Mouse (Mus musculus) testis, adult 2 months (tissue): ENCODE results near the gene Nepn. TPM values are rescaled to one million over a fixed set of nuclear protein-coding genes. Genes with fewer than 3 reads are reported as not detected.

Experiments
- H3K27ac ChIP-seq: fragments of 200-500 bp; 2 replicates; pipeline ENCODE4 v1.5.1; 2012; ENCODE audit warnings: low read depth, low read length; ENCODE audit not compliant: control insufficient read depth, insufficient read depth
- H3K27me3 ChIP-seq: fragments of 200-500 bp; 2 replicates; pipeline ENCODE4 v1.6.1; 2012; ENCODE audit warnings: mild to moderate bottlenecking, low read length, moderate library complexity; ENCODE audit not compliant: control insufficient read depth, insufficient read depth
- H3K36me3 ChIP-seq: fragments of 200-500 bp; 2 replicates; pipeline ENCODE4 v1.6.1; 2012; ENCODE audit warnings: mild to moderate bottlenecking, low read length; ENCODE audit not compliant: control insufficient read depth, insufficient read depth
- H3K4me1 ChIP-seq: fragments of 200-500 bp; 2 replicates; pipeline ENCODE4 v1.6.1; 2012; ENCODE audit warnings: low read length; ENCODE audit not compliant: control insufficient read depth, insufficient read depth
- H3K4me3 ChIP-seq: fragments of 200-500 bp; 2 replicates; pipeline ENCODE4 v1.5.1; 2012; ENCODE audit warnings: low read depth, mild to moderate bottlenecking, low read length, moderate library complexity, mixed read lengths; ENCODE audit not compliant: control insufficient read depth
- CTCF ChIP-seq: fragments of 200-500 bp; IDR thresholded peaks from 2 replicates; pipeline ENCODE4 v1.5.1; 2012; ENCODE audit warnings: low read depth, mild to moderate bottlenecking, inconsistent platforms, low read length, moderate library complexity; ENCODE audit not compliant: control insufficient read depth, insufficient read depth, insufficient replicate concordance
- POLR2A ChIP-seq: fragments of 200-500 bp; IDR thresholded peaks from 2 replicates; pipeline ENCODE4 v1.6.1; 2012; ENCODE audit warnings: low read depth, mild to moderate bottlenecking, inconsistent platforms, low read length, moderate library complexity; ENCODE audit not compliant: control insufficient read depth
- polyA plus RNA-seq: library from polyadenylated mRNA; depleted of rRNA; stranded (reverse); fragments of >200 nt; gene quantifications from 2 replicates; pipeline ENCODE4 v1.2.3, GENCODE M21; 2012

Nepn gene
- polyA plus RNA-seq, 1 experiment: not detected

- Histone ChIP-seq H3K27me3 (no peaks in the 10 kb centered on the region), H3K27ac (no peak overlapping the region), H3K4me1 (no peaks in the 10 kb centered on the region), H3K36me3 (no peaks in the 10 kb centered on the region), H3K4me3 (no peak overlapping the region)
- TF ChIP-seq POLR2A (no peak), CTCF (no peak)
Measured at GRCm38 (mm10) chr10:52373834-52374233, 14.9 kb upstream of the Nepn start.

GRCm38 (mm10) chr10:52374651-52375050, 14.1 kb upstream of the Nepn start:
- H3K27me3 ChIP-seq: no peaks in the 10 kb centered on the region
- no peaks in the 10 kb centered on the region for H3K36me3 ChIP-seq
- H3K27ac ChIP-seq: no peak overlapping the region
- no peak overlapping the region for H3K4me3 ChIP-seq
- TF ChIP-seq POLR2A (no peak), CTCF (no peak)
- H3K4me1 ChIP-seq: no peaks in the 10 kb centered on the region

GRCm38 (mm10) chr10:52376422-52376821, 12.3 kb upstream of the Nepn start:
- no peak for TF ChIP-seq CTCF
- TF ChIP-seq POLR2A: no peak
- 0 out of 2 replicates have a peak, but pooled peaks cover 1% of the 10 kb centered on the region for H3K4me1 ChIP-seq
- no peaks in the 10 kb centered on the region for H3K36me3 ChIP-seq
- H3K4me3 ChIP-seq: no peak overlapping the region
- H3K27ac ChIP-seq: no peak overlapping the region
- H3K27me3 ChIP-seq: no peaks in the 10 kb centered on the region

GRCm38 (mm10) chr10:52377813-52378212, 11.0 kb upstream of the Nepn start:
- no peaks in the 10 kb centered on the region for H3K27me3 ChIP-seq
- TF ChIP-seq CTCF (no peak), POLR2A (no peak)

GRCm38 (mm10) chr10:52381321-52381801, 7.4 kb upstream of the Nepn start:
- Histone ChIP-seq H3K36me3 (no peaks in the 10 kb centered on the region), H3K27me3 (no peaks in the 10 kb centered on the region), H3K4me1 (peaks cover 2% of the 10 kb centered on the region; the same call in 1 of the 2 replicates), H3K4me3 (peak overlapping the region; percentile 94), H3K27ac (peak overlapping the region; percentile 79)
- TF ChIP-seq CTCF (no peak), POLR2A (no peak)

More at GRCm38 (mm10) chr10:52377813-52378212, 11.0 kb upstream of the Nepn start:
- H3K36me3 ChIP-seq: no peaks in the 10 kb centered on the region
- peaks cover 2% of the 10 kb centered on the region; the same call in 1 of the 2 replicates for H3K4me1 ChIP-seq
- H3K4me3 ChIP-seq: no peak overlapping the region
- no peak overlapping the region for H3K27ac ChIP-seq

- no peak for TF ChIP-seq CTCF
- TF ChIP-seq POLR2A: no peak; the same call in 1 of the 2 replicates
- H3K36me3 ChIP-seq: no peaks in the 10 kb centered on the region
- H3K4me3 ChIP-seq: peak within 1 kb of the TSS; percentile 94
- H3K27ac ChIP-seq: peak within 1 kb of the TSS; percentile 90
- H3K4me1 ChIP-seq: peaks cover 2% of the 10 kb centered on the region; the same call in 1 of the 2 replicates
- H3K27me3 ChIP-seq: no peaks in the 10 kb centered on the region
Measured at GRCm38 (mm10) chr10:52381845-52382591, 6.8 kb upstream of the Nepn start, which contains the start of gene Gopc. Gene Gopc, minus strand, starts transcription at chr10:52382124.

- Histone ChIP-seq H3K4me3 (no peak overlapping the region), H3K27ac (no peak overlapping the region; the same call in 1 of the 2 replicates), H3K27me3 (no peaks in the 10 kb centered on the region), H3K36me3 (no peaks in the 10 kb centered on the region), H3K4me1 (peaks cover 2% of the 10 kb centered on the region; the same call in 1 of the 2 replicates)
- TF ChIP-seq POLR2A (no peak), CTCF (no peak)
Measured at GRCm38 (mm10) chr10:52383022-52383421, 5.8 kb upstream of the Nepn start.
